Mouse (Mus musculus) embryonic facial prominence, embryonic 14.5 days (tissue): ENCODE measurements around the gene Stx1a. TPM values are rescaled to one million over a fixed set of nuclear protein-coding genes. Genes with fewer than 3 reads are reported as not detected.
A peak's percentile ranks its signal among the peaks of the same experiment; 100 is the strongest.
"Not testable (repeated sequence)": the region's sequence is repeated elsewhere in the genome, so short reads cannot be mapped to it uniquely, and the experiment has no call there.

Experiments
- ATAC-seq: fragments of 200-750 bp; cut with Nextera tagmentation; 2 replicates; pipeline ENCODE4 v1.8.0; 2017; ENCODE audit warnings: low read depth, moderate number of reproducible peaks, moderate TSS enrichment
- DNase-seq: peaks from one replicate; pipeline ENCODE4 v3.0.0-alpha.2; 2015; ENCODE audit warnings: low spot score
- H3K27ac ChIP-seq: fragments of 300-500 bp; sonication (generic); replicated peaks from 2 replicates; pipeline ENCODE4 v1.5.1; 2014; ENCODE audit warnings: low read depth, mild to moderate bottlenecking, low read length, moderate library complexity
- H3K27me3 ChIP-seq: fragments of 300-500 bp; sonication (generic); replicated peaks from 2 replicates; pipeline ENCODE4 v1.6.1; 2014; ENCODE audit warnings: low read length; ENCODE audit not compliant: control insufficient read depth, insufficient read depth
- H3K36me3 ChIP-seq: fragments of 300-500 bp; sonication (generic); 2 replicates; pipeline ENCODE4 v1.6.1; 2014; ENCODE audit warnings: low read length, mixed read lengths; ENCODE audit not compliant: control insufficient read depth, insufficient read depth
- H3K4me1 ChIP-seq: fragments of 300-500 bp; sonication (generic); 2 replicates; pipeline ENCODE4 v1.6.1; 2014; ENCODE audit warnings: antibody characterized with exemption, low read length; ENCODE audit not compliant: control insufficient read depth, insufficient read depth
- H3K4me2 ChIP-seq: fragments of 300-500 bp; sonication (generic); 2 replicates; pipeline ENCODE4 v1.6.1; 2014; ENCODE audit warnings: low read depth, mild to moderate bottlenecking, low read length, moderate library complexity, mixed read lengths
- H3K4me3 ChIP-seq: fragments of 300-500 bp; sonication (generic); 2 replicates; pipeline ENCODE4 v1.5.1; 2014; ENCODE audit warnings: low read depth, mild to moderate bottlenecking, low read length
- H3K9ac ChIP-seq: fragments of 300-500 bp; sonication (generic); 2 replicates; pipeline ENCODE4 v1.6.1; 2014; ENCODE audit warnings: low read depth, mild to moderate bottlenecking, low read length, moderate library complexity, mixed read lengths
- H3K9me3 ChIP-seq: fragments of 300-500 bp; sonication (generic); 2 replicates; pipeline ENCODE4 v1.6.1; 2016; ENCODE audit warnings: low read length; ENCODE audit not compliant: control insufficient read depth
- WGBS: fragments of 180-500 bp; shearing (Covaris S2); extraction: QIAGEN DNeasy Blood & Tissue Kit; methylation state at CpG from one replicate; pipeline ENCODE4 v1.1.7; 2014; 5-methylcytosine and 5-hydroxymethylcytosine counted together
- polyA plus RNA-seq: library from polyadenylated mRNA; unstranded; fragments of >200 nt; fragmentation: Nextera tagmentation; extraction: Ambion mirVana; gene quantifications from 2 replicates; pipeline ENCODE4 v1.2.1, GENCODE M21; 2014

Gene Stx1a
- polyA plus RNA-seq, 1 experiment from 2014 or later = 19.6 TPM

GRCm38 (mm10) chr5:135064909-135065446, 41.7 kb downstream of the Stx1a start, which contains the start of gene Bud23:
TSS of gene Bud23 (minus strand) at chr5:135064959.
- ATAC-seq, DNase-seq, H3K27me3 ChIP-seq, H3K9me3 ChIP-seq: not testable (repeated sequence)
- Histone ChIP-seq H3K4me2 (peak within 1 kb of the TSS; percentile 93), H3K27ac (peak within 1 kb of the TSS; percentile 65), H3K36me3 (peaks cover 29% of the 10 kb centered on the region), H3K4me1 (peaks cover 15% of the 10 kb centered on the region), H3K9ac (peak within 1 kb of the TSS; percentile 86), H3K4me3 (peak within 1 kb of the TSS; percentile 91)
- WGBS = 70% methylated on average over 9 of the region's 9 CpGs

- no peak overlapping the region for H3K27ac ChIP-seq
- DNase-seq (no peak), ATAC-seq (no peak)
- peaks cover 19% of the 10 kb centered on the region for H3K36me3 ChIP-seq
- H3K27me3 ChIP-seq = no peaks in the 10 kb centered on the region
- WGBS = 94% methylated on average over 3 of the region's 3 CpGs
- no peaks in the 10 kb centered on the region for H3K9me3 ChIP-seq
- no peak overlapping the region for H3K4me3 ChIP-seq
- peaks cover 15% of the 10 kb centered on the region for H3K4me1 ChIP-seq
- H3K9ac ChIP-seq = no peak overlapping the region
- H3K4me2 ChIP-seq = 0 out of 2 replicates have a peak overlapping the region, but pooled peaks have one; percentile 93
Observed at GRCm38 (mm10) chr5:135066008-135066407, 42.7 kb downstream of the Stx1a start.

GRCm38 (mm10) chr5:135070448-135070847, 47.2 kb downstream of the Stx1a start:
- DNase-seq (no peak), ATAC-seq (no peak)
- no peak overlapping the region for H3K27ac ChIP-seq
- H3K9ac ChIP-seq = no peak overlapping the region
- no peak overlapping the region for H3K4me3 ChIP-seq
- no peaks in the 10 kb centered on the region for H3K9me3 ChIP-seq
- 91% methylated on average over 3 of the region's 3 CpGs for WGBS
- peaks cover 39% of the 10 kb centered on the region for H3K36me3 ChIP-seq
- H3K4me1 ChIP-seq = peaks cover 8% of the 10 kb centered on the region
- H3K4me2 ChIP-seq = no peak overlapping the region
- no peaks in the 10 kb centered on the region for H3K27me3 ChIP-seq

GRCm38 (mm10) chr5:135072061-135072460, 48.8 kb downstream of the Stx1a start:
- Histone ChIP-seq H3K36me3 (peaks cover 33% of the 10 kb centered on the region), H3K27ac (no peak overlapping the region)

GRCm38 (mm10) chr5:135072720-135073119, 49.4 kb downstream of the Stx1a start:
- 69% methylated on average over 6 of the region's 6 CpGs for WGBS
- Histone ChIP-seq H3K4me2 (no peak overlapping the region), H3K9ac (no peak overlapping the region), H3K27ac (no peak overlapping the region), H3K27me3 (no peaks in the 10 kb centered on the region), H3K4me3 (no peak overlapping the region), H3K36me3 (peaks cover 28% of the 10 kb centered on the region), H3K9me3 (no peaks in the 10 kb centered on the region), H3K4me1 (peaks cover 4% of the 10 kb centered on the region; the same call in 1 of the 2 replicates)
- no peak for DNase-seq
- ATAC-seq = no peak

More at GRCm38 (mm10) chr5:135072061-135072460, 48.8 kb downstream of the Stx1a start:
- WGBS = 96% methylated on average over 2 of the region's 2 CpGs
- ATAC-seq = no peak
- H3K27me3 ChIP-seq = no peaks in the 10 kb centered on the region
- no peak overlapping the region for H3K9ac ChIP-seq
- H3K4me1 ChIP-seq = peaks cover 4% of the 10 kb centered on the region; the same call in 1 of the 2 replicates
- H3K9me3 ChIP-seq = no peaks in the 10 kb centered on the region
- H3K4me3 ChIP-seq = no peak overlapping the region
- DNase-seq = no peak
- no peak overlapping the region for H3K4me2 ChIP-seq

- DNase-seq (no peak), ATAC-seq (no peak)
- Histone ChIP-seq H3K4me2 (no peak overlapping the region; the same call in 1 of the 2 replicates), H3K27ac (peak overlapping the region; percentile 33; the same call in 1 of the 2 replicates), H3K4me3 (no peak overlapping the region), H3K9ac (peak overlapping the region; percentile 31), H3K27me3 (no peaks in the 10 kb centered on the region), H3K9me3 (no peaks in the 10 kb centered on the region), H3K36me3 (peaks cover 28% of the 10 kb centered on the region), H3K4me1 (peaks cover 4% of the 10 kb centered on the region; the same call in 1 of the 2 replicates)
- 38% methylated on average over 13 of the region's 26 CpGs for WGBS
Observed at GRCm38 (mm10) chr5:135073349-135074150, 50.3 kb downstream of the Stx1a start.

GRCm38 (mm10) chr5:135075655-135076054, 52.4 kb downstream of the Stx1a start:
- peaks cover 4% of the 10 kb centered on the region; the same call in 1 of the 2 replicates for H3K4me1 ChIP-seq
- ATAC-seq (no peak), DNase-seq (no peak)
- 68% methylated on average over 4 of the region's 4 CpGs for WGBS
- H3K4me3 ChIP-seq = no peak overlapping the region
- H3K4me2 ChIP-seq = no peak overlapping the region
- peaks cover 28% of the 10 kb centered on the region for H3K36me3 ChIP-seq
- no peak overlapping the region for H3K9ac ChIP-seq
- H3K27me3 ChIP-seq = no peaks in the 10 kb centered on the region
- no peaks in the 10 kb centered on the region for H3K9me3 ChIP-seq
- no peak overlapping the region for H3K27ac ChIP-seq

GRCm38 (mm10) chr5:135076368-135076767, 53.1 kb downstream of the Stx1a start:
- H3K27me3 ChIP-seq = no peaks in the 10 kb centered on the region
- peak overlapping the region; percentile 69 for H3K4me2 ChIP-seq
- no peak overlapping the region for H3K27ac ChIP-seq
- DNase-seq = no peak
- H3K36me3 ChIP-seq = peaks cover 28% of the 10 kb centered on the region
- 90% methylated on average over 14 of the region's 14 CpGs for WGBS
- H3K9me3 ChIP-seq = no peaks in the 10 kb centered on the region
- peaks cover 4% of the 10 kb centered on the region; the same call in 1 of the 2 replicates for H3K4me1 ChIP-seq
- peak overlapping the region; percentile 98; the same call in 1 of the 2 replicates for H3K9ac ChIP-seq
- no peak for ATAC-seq
- H3K4me3 ChIP-seq = peak overlapping the region; percentile 94; the same call in 1 of the 2 replicates
